Mouse (Mus musculus) T-helper 17 cell (primary cell): Measurements from ENCODE around the gene Ifi206.
"Not testable (repeated sequence)": the region's sequence is repeated elsewhere in the genome, so short reads cannot be mapped to it uniquely, and the experiment has no call there.

Experiments used
- in situ Hi-C, 2 experiments: fragments of 300-600 bp; cut with MboI, MseI; formaldehyde crosslinking; loops; 1 replicate in 1 of 2; 2 replicates in 1 of 2; pipeline ENCODE4 v1.15.1; 2025; ENCODE audit warnings: high pct_unique_total_duplicates in 2 of 2

Ifi206 gene

DNA sequence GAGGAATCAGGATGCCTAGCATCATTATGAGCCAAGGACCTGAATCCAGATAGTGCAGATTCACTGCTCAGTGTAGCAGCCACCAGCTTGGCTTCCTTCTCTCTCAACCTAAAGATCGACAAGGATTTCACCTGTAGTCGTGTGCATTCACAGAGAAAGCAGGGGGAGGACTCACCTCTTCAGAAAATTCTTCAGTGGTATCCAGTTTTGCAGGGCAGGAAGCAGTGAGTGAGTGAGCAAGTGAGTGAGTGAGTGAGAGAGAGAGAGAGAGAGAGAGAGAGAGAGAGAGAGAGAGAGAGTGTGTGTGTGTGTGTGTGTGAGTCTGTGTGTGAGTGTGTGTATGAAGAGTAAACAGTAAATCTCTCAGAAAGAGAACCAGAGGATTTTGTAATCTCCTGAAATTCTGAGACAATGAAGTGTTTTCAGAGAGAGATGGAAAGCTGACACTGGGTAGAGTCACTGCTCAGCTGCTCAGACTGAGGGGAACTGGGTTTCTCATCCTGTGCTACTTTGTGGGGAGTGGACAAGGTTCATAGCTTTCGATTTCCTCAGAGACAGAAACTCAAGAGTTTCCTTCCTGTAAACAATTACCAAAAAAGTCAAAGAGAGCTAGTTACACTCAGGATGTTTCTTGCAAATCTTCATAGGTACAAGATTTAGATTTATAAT is at the start of gene Ifi206:
Ifi206 (minus strand) TSS at position 230 of the 669 bp plus-strand sequence.
- in situ Hi-C loops: loop anchor here in 1 of 2 experiments (5.0 kb wide), 1 partner anchor 181 kb away; the partner anchor contains the start of gene Ifi208

- in situ Hi-C loops: not testable (repeated sequence)
Measured at GRCm38 (mm10) chr1:173535791-173536190, 45.0 kb upstream of the Ifi206 start, which contains the start of gene Ifi214. TSS of gene Ifi214 (minus strand) at chr1:173535957.

DNA sequence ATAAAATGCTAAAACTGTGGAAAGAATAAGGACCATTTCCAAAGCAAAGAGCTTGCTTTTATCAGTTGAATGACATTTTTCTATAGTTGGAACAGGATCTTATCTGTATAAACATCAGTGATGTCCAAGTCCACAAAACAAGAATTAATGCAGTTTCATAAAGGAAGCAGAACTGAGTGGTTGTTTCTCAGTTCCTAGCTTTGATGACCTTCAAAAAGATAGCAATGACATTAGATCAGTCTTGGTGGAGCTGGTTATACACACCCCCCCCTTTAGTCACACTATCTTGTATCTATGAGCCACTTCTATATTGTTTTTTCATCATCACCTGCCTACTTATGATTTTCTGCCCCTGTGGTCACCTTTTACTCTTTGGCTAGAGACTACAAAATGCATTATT is 30.6 kb upstream of the Ifi206 start:
- in situ Hi-C loops: no loop called here

GRCm38 (mm10) chr1:173510595-173510994 is 19.8 kb upstream of the Ifi206 start:
- in situ Hi-C loops: loop anchor here in 1 of 2 experiments (10.0 kb wide), 1 partner anchor 114 kb away; no protein-coding TSS in a partner anchor

DNA sequence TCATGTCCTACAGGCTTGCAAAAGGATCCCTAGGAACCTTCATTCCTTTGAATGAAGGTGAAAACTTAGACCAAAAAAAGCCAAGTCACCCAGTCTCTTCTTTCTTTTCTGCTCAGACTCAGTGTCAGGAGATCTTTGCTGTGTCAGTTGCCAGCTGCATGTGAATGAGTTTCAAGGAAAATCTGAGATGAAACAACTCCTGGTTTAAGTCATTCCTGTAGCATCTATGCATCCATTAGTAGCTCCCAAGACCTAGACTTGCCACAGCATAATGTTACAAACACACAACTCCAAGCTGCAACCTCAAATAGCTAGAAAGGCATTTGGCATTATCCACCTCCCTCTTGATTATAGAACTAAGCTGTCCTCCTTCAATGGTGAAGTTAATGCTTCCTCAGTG is 642 bp upstream of the Ifi206 start:
- in situ Hi-C loops: loop anchor here in 1 of 2 experiments (5.0 kb wide), 1 partner anchor 181 kb away; the partner anchor contains the start of gene Ifi208

- in situ Hi-C loops: not testable (repeated sequence)
Measured at GRCm38 (mm10) chr1:173481182-173481574, 9.7 kb downstream of the Ifi206 start.

DNA sequence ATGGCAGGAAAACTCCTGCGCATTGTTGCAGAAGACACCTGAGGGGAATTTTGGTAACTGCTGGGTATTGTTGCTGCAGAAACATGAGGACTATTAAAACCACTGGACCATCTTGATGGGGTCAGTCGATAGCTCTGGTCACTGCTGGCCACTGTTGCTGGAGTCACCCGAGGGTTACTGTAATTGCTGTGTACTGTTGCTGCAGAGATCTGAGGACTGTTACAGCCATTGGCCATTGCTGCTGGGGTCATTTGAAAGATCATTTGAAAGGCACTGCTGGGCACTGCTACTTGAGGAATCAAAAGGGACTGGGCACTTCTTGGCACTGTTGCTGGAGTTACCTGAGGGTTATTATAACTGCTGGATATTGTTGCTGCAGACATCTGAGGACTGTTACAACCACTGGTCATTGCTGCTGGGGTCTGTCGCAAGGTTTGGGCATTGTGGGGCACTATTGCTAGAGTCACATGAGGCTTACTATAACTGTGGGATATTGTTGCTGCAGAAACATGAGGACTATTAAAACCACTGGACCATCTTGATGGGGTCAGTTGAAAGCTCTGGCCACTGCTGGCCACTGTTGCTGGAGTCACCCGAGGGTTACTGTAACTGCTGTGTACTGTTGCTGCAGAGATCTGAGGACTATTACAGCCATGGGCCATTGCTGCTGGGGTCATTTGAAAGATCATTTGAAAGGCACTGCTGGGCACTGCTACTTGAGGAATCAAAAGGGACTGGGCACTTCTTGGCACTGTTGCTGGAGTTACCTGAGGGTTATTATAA is 10.3 kb downstream of the Ifi206 start:
- in situ Hi-C loops: not testable (repeated sequence)

DNA sequence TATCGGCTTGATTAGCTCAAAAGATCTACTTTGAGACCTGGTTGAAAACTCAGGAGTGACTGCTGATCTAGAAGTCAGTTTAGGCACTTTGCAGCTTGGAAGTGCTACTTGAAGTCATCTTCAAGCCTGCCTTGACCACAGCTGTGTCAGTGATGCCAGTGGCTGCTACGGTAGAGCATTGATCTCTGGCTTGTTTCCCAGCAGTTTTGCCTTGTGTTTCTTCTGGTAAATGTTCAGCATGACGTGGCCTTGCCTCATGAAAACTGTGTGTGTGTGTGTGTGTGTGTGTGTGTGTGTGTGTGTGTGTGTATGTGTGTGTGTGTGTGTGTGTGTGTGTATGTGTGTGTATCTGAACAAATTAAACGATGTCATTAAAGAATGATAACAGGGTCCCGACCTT is 34.1 kb downstream of the Ifi206 start:
- in situ Hi-C loops: loop anchor here (5.0 to 10.0 kb wide), 2 partner anchors 898 to 1011 kb away; no protein-coding TSS in a partner anchor

DNA sequence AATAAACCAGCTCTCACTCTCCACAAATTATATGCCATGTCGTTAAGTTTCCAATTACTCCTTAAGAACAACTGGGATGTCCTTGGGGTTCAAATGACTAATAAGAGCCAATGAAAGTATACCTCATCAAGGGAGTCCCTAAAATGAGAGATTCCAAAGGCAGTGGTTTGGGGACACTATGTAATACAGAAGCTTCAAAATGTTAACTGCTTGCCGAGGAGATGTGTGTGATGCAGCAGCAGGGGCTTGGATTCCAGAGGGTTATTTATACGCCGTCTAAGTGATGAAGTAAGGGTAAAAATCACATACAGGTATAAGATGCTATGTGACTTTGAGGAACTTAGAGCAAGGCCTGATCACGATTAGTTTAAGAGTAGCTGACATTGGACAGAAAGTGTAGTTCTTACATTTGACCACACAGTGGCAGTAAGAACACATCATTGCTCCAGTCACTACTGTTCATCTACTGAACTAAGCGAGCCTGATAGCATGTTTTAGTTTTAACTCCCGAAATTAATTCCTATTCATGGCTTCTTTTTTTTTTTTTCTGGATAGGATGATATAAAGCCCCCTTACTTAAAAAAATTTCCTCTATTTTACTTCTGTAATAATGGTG is 34.6 kb downstream of the Ifi206 start:
- in situ Hi-C loops: loop anchor here (5.0 to 10.0 kb wide), 2 partner anchors 899 to 1011 kb away; no protein-coding TSS in a partner anchor

DNA sequence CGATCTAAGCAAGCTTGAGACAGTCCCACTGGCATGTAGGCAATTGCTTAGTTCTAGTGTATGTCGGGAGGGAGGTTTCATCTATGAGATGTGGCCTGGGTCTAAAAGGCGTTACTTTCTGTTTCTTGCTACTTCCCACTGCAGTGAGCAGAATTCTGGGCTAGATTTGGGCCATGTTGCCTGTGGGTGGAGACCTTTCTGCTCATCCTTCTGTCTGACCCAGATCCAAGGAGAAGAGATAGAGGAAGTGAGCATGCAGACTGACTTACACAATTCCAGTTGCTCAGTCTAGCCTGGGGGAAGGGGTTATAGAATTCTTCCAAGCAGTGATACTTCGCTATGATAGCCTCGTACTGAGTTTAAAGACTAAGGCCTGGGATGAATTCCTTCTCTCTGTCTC is 39.2 kb downstream of the Ifi206 start:
- in situ Hi-C loops: loop anchor here in 1 of 2 experiments (10.0 kb wide), 1 partner anchor 903 kb away; no protein-coding TSS in a partner anchor

DNA sequence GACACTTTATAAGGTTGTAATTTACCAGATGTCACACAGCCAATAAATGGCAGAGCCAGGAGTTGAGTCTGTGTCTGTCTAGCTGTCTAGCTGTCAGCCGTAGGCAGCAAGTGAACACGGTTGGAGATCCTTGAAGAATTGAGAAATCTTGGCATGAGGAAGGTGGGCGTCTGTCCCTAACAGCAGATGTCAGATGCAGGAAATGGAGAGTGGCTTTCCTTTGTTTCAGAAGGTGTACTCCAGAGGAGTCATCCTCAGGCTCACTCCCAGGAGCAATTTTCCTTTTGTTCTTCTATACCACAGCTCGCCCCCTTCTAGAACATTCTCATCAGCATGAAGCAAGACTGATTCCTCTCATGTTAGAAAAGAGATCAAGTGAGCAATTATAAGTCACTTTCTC is 40.2 kb downstream of the Ifi206 start:
- in situ Hi-C loops: loop anchor here in 1 of 2 experiments (10.0 kb wide), 1 partner anchor 904 kb away; no protein-coding TSS in a partner anchor

GRCm38 (mm10) chr1:173447067-173447466 is 43.8 kb downstream of the Ifi206 start:
- in situ Hi-C loops: no loop called here

DNA sequence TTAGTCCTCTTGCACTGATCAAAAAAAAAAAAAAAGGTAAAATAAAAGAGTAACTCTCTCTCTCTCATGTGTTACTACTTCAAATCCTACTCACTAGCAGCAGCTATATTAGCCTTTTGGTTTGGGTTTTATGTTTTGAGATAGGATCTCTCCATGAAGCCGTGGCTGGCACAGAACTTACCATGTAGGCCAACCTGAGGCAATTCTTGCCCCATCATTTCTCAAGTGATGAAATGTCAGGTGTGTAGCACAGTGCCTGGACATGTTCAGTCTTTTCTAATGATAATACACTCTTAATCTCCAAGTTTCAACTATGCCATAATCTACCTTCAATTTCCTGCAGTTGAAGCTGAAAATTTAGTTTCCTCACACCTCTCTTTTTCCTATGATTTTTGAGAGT is 47.8 kb downstream of the Ifi206 start:
- in situ Hi-C loops: no loop called here

DNA sequence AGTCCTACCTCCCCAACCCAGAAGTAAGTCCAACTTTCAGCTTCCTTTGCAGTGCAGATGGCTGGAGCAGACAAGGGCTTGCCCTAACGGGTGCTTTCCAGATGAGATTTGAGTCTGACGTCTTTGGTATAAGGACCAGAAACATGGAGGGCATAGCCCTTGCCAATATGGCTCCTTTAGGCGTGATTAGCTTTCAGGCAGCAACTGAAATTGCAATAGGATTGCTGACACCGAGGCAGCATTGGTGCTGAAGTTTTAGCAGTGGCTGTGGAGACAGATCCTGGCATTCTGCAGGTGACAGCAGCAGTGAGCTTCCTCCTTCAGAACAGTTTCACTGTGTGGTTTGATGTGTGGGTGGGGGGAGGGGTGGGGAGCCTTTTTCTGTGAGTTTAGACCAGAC is 49.6 kb downstream of the Ifi206 start:
- in situ Hi-C loops: no loop called here

- in situ Hi-C loops: no loop called here
Measured at GRCm38 (mm10) chr1:173440681-173441080, 50.2 kb downstream of the Ifi206 start.

DNA sequence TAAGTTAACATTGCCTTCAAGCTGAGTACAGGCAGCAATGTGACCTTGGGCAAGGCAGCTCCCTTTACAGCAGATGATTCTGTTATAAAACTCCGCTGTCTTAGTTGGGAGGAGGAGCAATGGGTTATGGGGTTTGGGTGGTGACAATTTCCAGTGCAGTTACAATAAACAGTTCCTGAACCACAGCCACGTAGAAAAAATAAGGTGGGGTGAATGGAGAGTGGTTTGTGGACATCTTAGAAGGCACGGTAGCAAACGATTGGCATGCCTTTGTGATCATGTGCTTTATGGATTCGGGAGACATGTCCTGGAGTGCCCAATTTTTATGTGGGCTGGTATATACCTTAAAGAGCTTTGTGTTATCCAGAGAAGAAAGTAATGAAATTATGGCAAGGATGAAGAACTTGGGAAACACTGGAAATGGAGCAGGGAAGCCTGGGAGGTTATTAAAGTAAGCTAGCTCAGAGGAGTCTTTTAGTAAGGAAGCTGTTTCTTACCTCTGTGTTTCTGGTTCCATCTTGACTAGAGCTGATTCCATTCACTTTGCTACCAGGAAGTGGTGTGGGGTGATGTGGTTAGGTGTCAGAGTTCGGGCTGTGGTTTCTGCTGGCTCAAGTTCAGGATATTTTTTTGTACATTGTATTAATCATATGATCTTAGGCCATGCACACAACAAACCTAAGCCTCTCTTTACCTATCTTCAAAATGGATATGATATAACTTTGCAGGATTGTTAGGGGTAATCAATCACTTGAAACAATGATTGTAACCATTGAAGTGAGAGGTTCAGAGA is 53.5 kb downstream of the Ifi206 start:
- in situ Hi-C loops: no loop called here

- in situ Hi-C loops: no loop called here
Measured at GRCm38 (mm10) chr1:173432411-173432810, 58.4 kb downstream of the Ifi206 start.

- in situ Hi-C loops: no loop called here
Measured at GRCm38 (mm10) chr1:173429995-173430699, 60.7 kb downstream of the Ifi206 start.

DNA sequence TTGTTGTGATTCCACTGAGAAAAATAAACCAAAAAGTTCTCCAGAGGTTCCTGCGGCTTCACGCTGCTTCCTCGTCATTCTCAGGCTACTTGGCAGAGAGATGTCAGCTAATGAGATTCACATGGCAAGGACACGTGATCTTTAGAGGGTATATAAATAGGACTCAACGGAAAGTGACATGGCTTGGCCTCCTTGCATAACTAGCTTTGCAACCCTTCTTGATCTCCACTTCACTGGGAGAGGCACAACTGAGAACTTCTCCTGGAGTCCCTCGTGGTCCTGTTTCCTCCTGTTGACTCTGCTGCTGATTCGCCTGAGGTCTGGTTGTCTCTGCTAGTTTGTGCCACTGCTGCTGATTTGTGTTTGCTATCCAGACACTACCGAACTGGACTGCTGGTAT is 63.5 kb downstream of the Ifi206 start:
- in situ Hi-C loops: no loop called here

- in situ Hi-C loops: no loop called here
Measured at GRCm38 (mm10) chr1:173426345-173426744, 64.5 kb downstream of the Ifi206 start.
